Mouse (Mus musculus) G1E (cell line): ENCODE data around the gene Tubgcp6. TPM values are rescaled to one million over a fixed set of nuclear protein-coding genes. Genes with fewer than 3 reads are reported as not detected.
A peak's percentile ranks its signal among the peaks of the same experiment; 100 is the strongest.

Source experiments
- ATAC-seq: 2 replicates; pipeline ENCODE4 v1.8.0; 2016; ENCODE audit warnings: mild to moderate bottlenecking; ENCODE audit not compliant: insufficient number of reproducible peaks, poor library complexity, low FRiP score, severe bottlenecking; ENCODE audit errors: extremely low read depth
- DNase-seq: peaks from one replicate; pipeline ENCODE4 v3.0.0; 2012; ENCODE audit warnings: low spot score
- H3K27me3 ChIP-seq: 2 replicates; pipeline ENCODE4 v1.6.1; 2012; ENCODE audit warnings: mild to moderate bottlenecking, low read length, inconsistent platforms; ENCODE audit not compliant: insufficient read depth
- H3K36me3 ChIP-seq: replicated peaks from 2 replicates; pipeline ENCODE3; 2012; ENCODE audit warnings: mild to moderate bottlenecking, inconsistent platforms
- H3K4me1 ChIP-seq: 2 replicates; pipeline ENCODE4 v1.6.1; 2012; ENCODE audit warnings: low read depth, low read length, inconsistent platforms, mixed read lengths; ENCODE audit not compliant: insufficient read depth
- H3K4me3 ChIP-seq: 2 replicates; pipeline ENCODE4 v1.5.1; 2012; ENCODE audit warnings: low read depth, mild to moderate bottlenecking, inconsistent platforms, low read length, moderate library complexity, mixed read lengths
- H3K9me3 ChIP-seq: replicated peaks from 2 replicates; pipeline ENCODE4 v1.6.1; 2012; ENCODE audit warnings: inconsistent platforms
- CTCF ChIP-seq: IDR thresholded peaks from 2 replicates; pipeline ENCODE4 v1.5.1; 2012; ENCODE audit warnings: low read depth, low read length, inconsistent platforms, mixed read lengths
- GATA1 ChIP-seq: IDR thresholded peaks from 2 replicates; pipeline ENCODE4 v1.6.1; 2012; ENCODE audit warnings: borderline replicate concordance, low read length, inconsistent platforms, mixed read lengths
- GATA2 ChIP-seq: IDR thresholded peaks from 2 replicates; pipeline ENCODE4 v1.6.1; 2012; ENCODE audit warnings: low read depth, low read length, inconsistent platforms, borderline replicate concordance
- POLR2AphosphoS5 ChIP-seq: IDR thresholded peaks from 2 replicates; pipeline ENCODE4 v1.6.1; 2012; ENCODE audit warnings: low read depth, low read length, inconsistent platforms; ENCODE audit not compliant: insufficient replicate concordance
- TAL1 ChIP-seq: conservative IDR thresholded peaks from 2 replicates; pipeline ENCODE4 v1.6.1; 2012; ENCODE audit warnings: low read depth, low read length, inconsistent platforms, mixed read lengths
- polyA plus RNA-seq: library from polyadenylated mRNA; stranded (reverse); fragments of >175 nt; gene quantifications from 2 replicates; pipeline ENCODE4 v1.2.3, GENCODE M21; 2012
- total RNA-seq, 2 experiments: library from RNA; stranded (forward) in 1 of 2; stranded (reverse) in 1 of 2; fragments of 200-1000 nt in 1 of 2; fragments of >200 nt in 1 of 2; fragmentation: Nextera tagmentation in 1 of 2; gene quantifications; 2 replicates each; pipeline ENCODE4 v1.2.3; 2014 to 2017

Tubgcp6 gene
- total and polyA plus RNA-seq, 3 experiments: 19.3 to 55.2 (median 31.8) TPM

GRCm38 (mm10) chr15:89089248-89090051 is 33.5 kb downstream of the Tubgcp6 start:
- TF ChIP-seq GATA2 (no peak), CTCF (no peak), TAL1 (no peak), POLR2AphosphoS5 (no peak)
- DNase-seq (no peak), ATAC-seq (no peak)
- Histone ChIP-seq H3K27me3 (no peaks in the 10 kb centered on the region), H3K9me3 (no peaks in the 10 kb centered on the region), H3K4me1 (peaks cover 24% of the 10 kb centered on the region), H3K4me3 (peak overlapping the region; percentile 98), H3K36me3 (peaks cover 75% of the 10 kb centered on the region)

- Histone ChIP-seq H3K4me1 (peaks cover 28% of the 10 kb centered on the region), H3K9me3 (no peaks in the 10 kb centered on the region), H3K4me3 (peak within 1 kb of the TSS; percentile 98), H3K36me3 (peaks cover 75% of the 10 kb centered on the region), H3K27me3 (no peaks in the 10 kb centered on the region)
- DNase-seq: peak; percentile 100
- ATAC-seq: peak; percentile 97
- TF ChIP-seq TAL1 (no peak), GATA1 (no peak), CTCF (no peak), POLR2AphosphoS5 (no peak), GATA2 (no peak)
Observed at GRCm38 (mm10) chr15:89088607-89089247, 34.2 kb downstream of the Tubgcp6 start, which contains the start of gene Selenoo. Selenoo (plus strand) TSS chr15:89089084.

GRCm38 (mm10) chr15:89084826-89085225 is 38.1 kb downstream of the Tubgcp6 start:
- DNase-seq (no peak), ATAC-seq (no peak)
- no peaks in the 10 kb centered on the region for H3K9me3 ChIP-seq
- no peak for TF ChIP-seq TAL1
- TF ChIP-seq CTCF: no peak
- TF ChIP-seq GATA1: no peak
- no peak for TF ChIP-seq POLR2AphosphoS5
- TF ChIP-seq GATA2: no peak
- H3K27me3 ChIP-seq: no peaks in the 10 kb centered on the region
- H3K4me1 ChIP-seq: peaks cover 27% of the 10 kb centered on the region
- peaks cover 83% of the 10 kb centered on the region for H3K36me3 ChIP-seq
- H3K4me3 ChIP-seq: no peak overlapping the region

- ATAC-seq (no peak), DNase-seq (no peak)
- H3K27me3 ChIP-seq: no peaks in the 10 kb centered on the region
- no peaks in the 10 kb centered on the region for H3K9me3 ChIP-seq
- H3K4me1 ChIP-seq: peaks cover 28% of the 10 kb centered on the region
- no peak overlapping the region for H3K4me3 ChIP-seq
- H3K36me3 ChIP-seq: peaks cover 91% of the 10 kb centered on the region
- TF ChIP-seq TAL1 (no peak), GATA1 (no peak), POLR2AphosphoS5 (no peak), CTCF (no peak), GATA2 (no peak)
Observed at GRCm38 (mm10) chr15:89083906-89084305, 39.0 kb downstream of the Tubgcp6 start.

GRCm38 (mm10) chr15:89078208-89078836 is 44.6 kb downstream of the Tubgcp6 start:
- H3K4me3 ChIP-seq: peak overlapping the region; percentile 65
- DNase-seq (peak; percentile 89), ATAC-seq (peak; percentile 76)
- no peaks in the 10 kb centered on the region for H3K9me3 ChIP-seq
- no peak for TF ChIP-seq CTCF
- TF ChIP-seq GATA1: no peak
- no peak for TF ChIP-seq GATA2
- no peak for TF ChIP-seq POLR2AphosphoS5
- TF ChIP-seq TAL1: no peak
- H3K27me3 ChIP-seq: peaks cover 6% of the 10 kb centered on the region; the same call in 1 of the 2 replicates
- H3K36me3 ChIP-seq: peaks cover 50% of the 10 kb centered on the region
- H3K4me1 ChIP-seq: peaks cover 65% of the 10 kb centered on the region
